Mouse (Mus musculus) hindbrain, embryonic 11.5 days (tissue): ENCODE measurements at regions not wholly inside any gene's neighbourhood (a gene's known extent, or its start where the extent isn't known, plus 50 kb on each side); places are given as distances from the start of the nearest gene placed in this dataset.

Source experiments
- ATAC-seq: fragments of 200-750 bp; cut with Nextera tagmentation; 2 replicates; pipeline ENCODE4 v1.8.0; 2017; ENCODE audit warnings: mild to moderate bottlenecking, moderate TSS enrichment, moderate library complexity; ENCODE audit not compliant: low FRiP score
- DNase-seq: peaks from one replicate; pipeline ENCODE4 v3.0.0-alpha.2; 2015; ENCODE audit warnings: low spot score
- H3K27ac ChIP-seq: fragments of 300-500 bp; sonication (generic); 2 replicates; pipeline ENCODE4 v1.5.1; 2014; ENCODE audit warnings: mild to moderate bottlenecking, low read depth, low read length
- H3K27me3 ChIP-seq: fragments of 300-500 bp; sonication (generic); 2 replicates; pipeline ENCODE4 v1.6.1; 2014; ENCODE audit warnings: mild to moderate bottlenecking, low read length, moderate library complexity, mixed read lengths; ENCODE audit not compliant: control insufficient read depth, insufficient read depth
- H3K36me3 ChIP-seq: fragments of 300-500 bp; sonication (generic); 2 replicates; pipeline ENCODE4 v1.6.1; 2014; ENCODE audit warnings: mild to moderate bottlenecking, low read length, moderate library complexity, mixed read lengths; ENCODE audit not compliant: control insufficient read depth, insufficient read depth
- H3K4me1 ChIP-seq: fragments of 300-500 bp; sonication (generic); replicated peaks from 2 replicates; pipeline ENCODE4 v1.6.1; 2014; ENCODE audit warnings: low read length, mixed read lengths; ENCODE audit not compliant: control insufficient read depth, insufficient read depth
- H3K4me2 ChIP-seq: fragments of 300-500 bp; sonication (generic); replicated peaks from 2 replicates; pipeline ENCODE4 v1.6.1; 2014; ENCODE audit warnings: mild to moderate bottlenecking, low read depth, low read length
- H3K4me3 ChIP-seq: fragments of 300-500 bp; sonication (generic); 2 replicates; pipeline ENCODE4 v1.5.1; 2014; ENCODE audit warnings: low read depth, low read length
- H3K9ac ChIP-seq: fragments of 300-500 bp; sonication (generic); 2 replicates; pipeline ENCODE4 v1.6.1; 2014; ENCODE audit warnings: low read depth, low read length
- H3K9me3 ChIP-seq: fragments of 300-500 bp; sonication (generic); 2 replicates; pipeline ENCODE4 v1.6.1; 2016; ENCODE audit warnings: low read length; ENCODE audit not compliant: control insufficient read depth
- WGBS: fragments of 180-500 bp; shearing (Covaris S2); extraction: QIAGEN DNeasy Blood & Tissue Kit; methylation state at CpG from one replicate; pipeline ENCODE4 v1.1.7; 2014; 5-methylcytosine and 5-hydroxymethylcytosine counted together

- H3K27me3 ChIP-seq, result no peaks in the 10 kb centered on the region
- 94% methylated on average over 6 of the region's 6 CpGs for WGBS
- no peaks in the 10 kb centered on the region for H3K36me3 ChIP-seq
- no peak overlapping the region for H3K4me3 ChIP-seq
- DNase-seq (no peak), ATAC-seq (no peak)
- no peak overlapping the region for H3K4me2 ChIP-seq
- no peak overlapping the region for H3K27ac ChIP-seq
- H3K9ac ChIP-seq, result no peak overlapping the region
- H3K4me1 ChIP-seq, result no peaks in the 10 kb centered on the region
- H3K9me3 ChIP-seq, result no peaks in the 10 kb centered on the region
These were observed 190.3 kb upstream of the Mkln1 start for GRCm38 (mm10) chr6:31208224-31208623.

GRCm38 (mm10) chr6:31209411-31210139, 189.0 kb upstream of the Mkln1 start:
- no peak for ATAC-seq

GRCm38 (mm10) chr6:31210209-31210714, 188.3 kb upstream of the Mkln1 start:
- Histone ChIP-seq H3K27ac (no peak overlapping the region), H3K4me2 (no peak overlapping the region), H3K27me3 (no peaks in the 10 kb centered on the region), H3K36me3 (no peaks in the 10 kb centered on the region), H3K9ac (no peak overlapping the region), H3K4me1 (no peaks in the 10 kb centered on the region), H3K4me3 (no peak overlapping the region), H3K9me3 (no peaks in the 10 kb centered on the region)
- 79% methylated on average over 7 of the region's 7 CpGs for WGBS
- no peak for ATAC-seq
- DNase-seq, result no peak

More at GRCm38 (mm10) chr6:31209411-31210139, 189.0 kb upstream of the Mkln1 start:
- DNase-seq, result no peak
- no peak overlapping the region for H3K4me2 ChIP-seq
- H3K36me3 ChIP-seq, result no peaks in the 10 kb centered on the region
- no peaks in the 10 kb centered on the region for H3K9me3 ChIP-seq
- no peaks in the 10 kb centered on the region for H3K4me1 ChIP-seq
- no peak overlapping the region for H3K4me3 ChIP-seq
- H3K27ac ChIP-seq, result no peak overlapping the region
- no peak overlapping the region for H3K9ac ChIP-seq
- H3K27me3 ChIP-seq, result no peaks in the 10 kb centered on the region
- 92% methylated on average over 15 of the region's 15 CpGs for WGBS

GRCm38 (mm10) chr6:31211091-31211490, 187.4 kb upstream of the Mkln1 start:
- ATAC-seq (no peak), DNase-seq (no peak)
- 88% methylated on average over 4 of the region's 4 CpGs for WGBS
- H3K36me3 ChIP-seq, result no peaks in the 10 kb centered on the region
- peaks cover 3% of the 10 kb centered on the region for H3K27me3 ChIP-seq
- H3K4me3 ChIP-seq, result no peak overlapping the region
- H3K9ac ChIP-seq, result no peak overlapping the region
- 0 out of 2 replicates have a peak, but pooled peaks cover 2% of the 10 kb centered on the region for H3K4me1 ChIP-seq
- H3K4me2 ChIP-seq, result no peak overlapping the region
- no peaks in the 10 kb centered on the region for H3K9me3 ChIP-seq
- no peak overlapping the region for H3K27ac ChIP-seq

- 85% methylated on average over 5 of the region's 5 CpGs for WGBS
- no peak overlapping the region for H3K9ac ChIP-seq
- no peak overlapping the region for H3K4me2 ChIP-seq
- H3K36me3 ChIP-seq, result no peaks in the 10 kb centered on the region
- DNase-seq (no peak), ATAC-seq (no peak)
- no peaks in the 10 kb centered on the region for H3K9me3 ChIP-seq
- H3K27me3 ChIP-seq, result peaks cover 6% of the 10 kb centered on the region
- no peak overlapping the region for H3K27ac ChIP-seq
- no peak overlapping the region for H3K4me3 ChIP-seq
- H3K4me1 ChIP-seq, result 0 out of 2 replicates have a peak, but pooled peaks cover 2% of the 10 kb centered on the region
These were observed 186.9 kb upstream of the Mkln1 start for GRCm38 (mm10) chr6:31211616-31212015.

GRCm38 (mm10) chr6:31212080-31212479, 186.5 kb upstream of the Mkln1 start:
- no peak for DNase-seq
- 0 out of 2 replicates have a peak, but pooled peaks cover 4% of the 10 kb centered on the region for H3K4me1 ChIP-seq
- no peaks in the 10 kb centered on the region for H3K36me3 ChIP-seq
- H3K27me3 ChIP-seq, result peaks cover 11% of the 10 kb centered on the region
- WGBS, result 85% methylated on average over 7 of the region's 7 CpGs
- no peak for ATAC-seq
- no peak overlapping the region for H3K4me2 ChIP-seq
- H3K27ac ChIP-seq, result no peak overlapping the region
- no peak overlapping the region for H3K4me3 ChIP-seq
- H3K9ac ChIP-seq, result no peak overlapping the region
- H3K9me3 ChIP-seq, result no peaks in the 10 kb centered on the region

- Histone ChIP-seq H3K4me1 (0 out of 2 replicates have a peak, but pooled peaks cover 5% of the 10 kb centered on the region), H3K27ac (no peak overlapping the region), H3K36me3 (no peaks in the 10 kb centered on the region), H3K27me3 (peaks cover 14% of the 10 kb centered on the region), H3K9me3 (no peaks in the 10 kb centered on the region), H3K4me2 (no peak overlapping the region), H3K4me3 (no peak overlapping the region), H3K9ac (no peak overlapping the region)
- ATAC-seq (no peak), DNase-seq (no peak)
- WGBS, result 83% methylated on average over 13 of the region's 13 CpGs
These were observed 185.8 kb upstream of the Mkln1 start for GRCm38 (mm10) chr6:31212694-31213093.

GRCm38 (mm10) chr6:31213161-31213560, 185.4 kb upstream of the Mkln1 start:
- peaks cover 19% of the 10 kb centered on the region for H3K27me3 ChIP-seq
- H3K9me3 ChIP-seq, result no peaks in the 10 kb centered on the region
- DNase-seq, result no peak
- H3K4me2 ChIP-seq, result no peak overlapping the region
- 0 out of 2 replicates have a peak, but pooled peaks cover 8% of the 10 kb centered on the region for H3K4me1 ChIP-seq
- no peaks in the 10 kb centered on the region for H3K36me3 ChIP-seq
- H3K4me3 ChIP-seq, result no peak overlapping the region
- 80% methylated on average over 4 of the region's 4 CpGs for WGBS
- no peak for ATAC-seq
- H3K9ac ChIP-seq, result no peak overlapping the region
- H3K27ac ChIP-seq, result no peak overlapping the region

GRCm38 (mm10) chr6:31215661-31216060, 182.9 kb upstream of the Mkln1 start:
- Histone ChIP-seq H3K9me3 (no peaks in the 10 kb centered on the region), H3K9ac (no peak overlapping the region), H3K4me3 (peak overlapping the region; percentile 70), H3K27ac (no peak overlapping the region), H3K4me2 (peak overlapping the region; percentile 100), H3K4me1 (0 out of 2 replicates have a peak, but pooled peaks cover 15% of the 10 kb centered on the region), H3K27me3 (peaks cover 44% of the 10 kb centered on the region), H3K36me3 (no peaks in the 10 kb centered on the region)
- WGBS, result 72% methylated on average over 8 of the region's 8 CpGs
- DNase-seq (peak; percentile 7), ATAC-seq (no peak)
